Mouse (Mus musculus) heart, adult 2 months (tissue): ENCODE results near the gene Zbtb40. TPM values are rescaled to one million over a fixed set of nuclear protein-coding genes. Genes with fewer than 3 reads are reported as not detected.

ENCODE experiments used
- DNase-seq, 2 experiments: peaks; one replicate each; pipeline ENCODE4 v3.0.0; 2021
- H3K27ac ChIP-seq: fragments of 200-600 bp; 2 replicates; pipeline ENCODE4 v1.8.1; 2022
- H3K27me3 ChIP-seq: fragments of 200-500 bp; 2 replicates; pipeline ENCODE4 v1.6.1; 2012; ENCODE audit warnings: mild to moderate bottlenecking, low read length, inconsistent platforms, mixed read lengths; ENCODE audit not compliant: control insufficient read depth, insufficient read depth
- H3K36me3 ChIP-seq: fragments of 200-500 bp; 2 replicates; pipeline ENCODE4 v1.6.1; 2012; ENCODE audit warnings: low read length, inconsistent platforms; ENCODE audit not compliant: control insufficient read depth, insufficient read depth
- H3K4me1 ChIP-seq: fragments of 200-500 bp; 2 replicates; pipeline ENCODE4 v1.6.1; 2011; ENCODE audit warnings: low read length; ENCODE audit not compliant: control insufficient read depth, insufficient read depth
- H3K4me3 ChIP-seq: fragments of 200-600 bp; 2 replicates; pipeline ENCODE4 v1.8.1; 2022
- H3K79me2 ChIP-seq: fragments of 200-500 bp; replicated peaks from 2 replicates; pipeline ENCODE4 v1.6.1; 2012; ENCODE audit warnings: mild to moderate bottlenecking, inconsistent platforms, low read length, moderate library complexity, mixed read lengths; ENCODE audit not compliant: control insufficient read depth, insufficient read depth
- H3K9ac ChIP-seq: fragments of 200-500 bp; 2 replicates; pipeline ENCODE4 v1.6.1; 2012; ENCODE audit warnings: low read depth, mild to moderate bottlenecking, control low read depth, inconsistent platforms, low read length, mixed read lengths
- CTCF ChIP-seq: fragments of 200-600 bp; IDR thresholded peaks from 2 replicates; pipeline ENCODE4 v1.8.1; 2022; ENCODE audit warnings: antibody characterized with exemption, mild to moderate bottlenecking, moderate library complexity
- EP300 ChIP-seq: fragments of 200-500 bp; IDR thresholded peaks from 2 replicates; pipeline ENCODE4 v1.6.1; 2011; ENCODE audit warnings: low read depth, low read length, control low read depth; ENCODE audit not compliant: insufficient read depth
- POLR2A ChIP-seq: fragments of 200-500 bp; IDR thresholded peaks from 2 replicates; pipeline ENCODE4 v1.6.1; 2011; ENCODE audit warnings: mild to moderate bottlenecking, low read depth, low read length, control low read depth; ENCODE audit not compliant: insufficient read depth
- WGBS: fragments of 180-500 bp; shearing (Covaris S2); methylation state at CpG from one replicate; pipeline ENCODE4 v1.1.7; 2018; 5-methylcytosine and 5-hydroxymethylcytosine counted together
- intact Hi-C: fragments of 180-260 bp; cut with DNase I; formaldehyde crosslinking; loops from one replicate; pipeline ENCODE4 v1.15.1; 2025
- polyA plus RNA-seq: library from polyadenylated mRNA; depleted of rRNA; stranded (reverse); fragments of >200 nt; gene quantifications from 2 replicates; pipeline ENCODE4 v1.2.3, GENCODE M21; 2012
- total RNA-seq, 2 experiments: library from RNA; stranded (reverse); gene quantifications; 2 replicates each; pipeline ENCODE4 v1.2.3; 2021

Zbtb40 gene
- total and polyA plus RNA-seq, 3 experiments = 5.6 to 8.0 (median 7.3) TPM

GRCm38 (mm10) chr4:137053810-137054209 is 5.2 kb upstream of the Zbtb40 start:
- H3K79me2 ChIP-seq = no peaks in the 10 kb centered on the region
- H3K27me3 ChIP-seq = no peaks in the 10 kb centered on the region; the same call in 1 of the 2 replicates
- no peak overlapping the region for H3K4me3 ChIP-seq
- H3K36me3 ChIP-seq = no peaks in the 10 kb centered on the region
- H3K9ac ChIP-seq = no peak overlapping the region
- DNase-seq = no peak
- H3K27ac ChIP-seq = peak overlapping the region; percentile 51
- intact Hi-C loops = no loop called here
- WGBS = 34% methylated on average over 5 of the region's 5 CpGs
- TF ChIP-seq EP300 (no peak), CTCF (no peak), POLR2A (no peak)
- no peaks in the 10 kb centered on the region; the same call in 1 of the 2 replicates for H3K4me1 ChIP-seq

- peak overlapping the region; percentile 85 for H3K9ac ChIP-seq
- no peaks in the 10 kb centered on the region; the same call in 1 of the 2 replicates for H3K27me3 ChIP-seq
- H3K4me3 ChIP-seq = peak overlapping the region; percentile 99
- H3K27ac ChIP-seq = peak overlapping the region; percentile 78
- no peak for DNase-seq
- peaks cover 5% of the 10 kb centered on the region for H3K4me1 ChIP-seq
- intact Hi-C loops = no loop called here
- WGBS = under 1% methylated on average over 52 of the region's 52 CpGs
- TF ChIP-seq EP300 = no peak
- no peak for TF ChIP-seq CTCF
- no peak for TF ChIP-seq POLR2A
- no peaks in the 10 kb centered on the region; the same call in 1 of the 2 replicates for H3K79me2 ChIP-seq
- no peaks in the 10 kb centered on the region for H3K36me3 ChIP-seq
These were observed 606 bp downstream of the Zbtb40 start for GRCm38 (mm10) chr4:137047840-137048549.

- no peak for DNase-seq
- Histone ChIP-seq H3K4me1 (peaks cover 5% of the 10 kb centered on the region), H3K4me3 (no peak overlapping the region)
These were observed 2.5 kb downstream of the Zbtb40 start for GRCm38 (mm10) chr4:137046110-137046509.

GRCm38 (mm10) chr4:137044516-137044915 is 4.1 kb downstream of the Zbtb40 start:
- H3K27ac ChIP-seq = no peak overlapping the region
- H3K79me2 ChIP-seq = no peaks in the 10 kb centered on the region; the same call in 1 of the 2 replicates
- TF ChIP-seq POLR2A (no peak), CTCF (no peak), EP300 (no peak)
- no peak for DNase-seq
- 53% methylated on average over 5 of the region's 5 CpGs for WGBS
- H3K36me3 ChIP-seq = no peaks in the 10 kb centered on the region
- H3K27me3 ChIP-seq = no peaks in the 10 kb centered on the region
- H3K9ac ChIP-seq = no peak overlapping the region
- H3K4me3 ChIP-seq = no peak overlapping the region
- peaks cover 5% of the 10 kb centered on the region for H3K4me1 ChIP-seq
- intact Hi-C loops = no loop called here

More at GRCm38 (mm10) chr4:137046110-137046509, 2.5 kb downstream of the Zbtb40 start:
- no peaks in the 10 kb centered on the region for H3K27me3 ChIP-seq
- intact Hi-C loops = no loop called here
- no peak overlapping the region for H3K27ac ChIP-seq
- H3K36me3 ChIP-seq = no peaks in the 10 kb centered on the region
- no peak overlapping the region for H3K9ac ChIP-seq
- no peaks in the 10 kb centered on the region; the same call in 1 of the 2 replicates for H3K79me2 ChIP-seq
- 95% methylated on average over 5 of the region's 5 CpGs for WGBS
- TF ChIP-seq EP300 (no peak), CTCF (no peak), POLR2A (no peak)

GRCm38 (mm10) chr4:137043799-137044198 is 4.8 kb downstream of the Zbtb40 start:
- WGBS = 39% methylated on average over 11 of the region's 11 CpGs
- Histone ChIP-seq H3K79me2 (no peaks in the 10 kb centered on the region; the same call in 1 of the 2 replicates), H3K36me3 (no peaks in the 10 kb centered on the region), H3K9ac (no peak overlapping the region), H3K4me1 (peaks cover 5% of the 10 kb centered on the region), H3K4me3 (no peak overlapping the region), H3K27me3 (no peaks in the 10 kb centered on the region), H3K27ac (no peak overlapping the region)
- DNase-seq = no peak
- TF ChIP-seq EP300 = no peak
- TF ChIP-seq CTCF = no peak
- no peak for TF ChIP-seq POLR2A
- intact Hi-C loops = no loop called here

- TF ChIP-seq CTCF (no peak), EP300 (no peak), POLR2A (no peak)
- Histone ChIP-seq H3K27me3 (no peaks in the 10 kb centered on the region), H3K4me1 (peaks cover 3% of the 10 kb centered on the region), H3K79me2 (no peaks in the 10 kb centered on the region; the same call in 1 of the 2 replicates), H3K27ac (no peak overlapping the region), H3K36me3 (no peaks in the 10 kb centered on the region), H3K4me3 (no peak overlapping the region), H3K9ac (no peak overlapping the region)
- intact Hi-C loops = no loop called here
- 92% methylated on average over 8 of the region's 8 CpGs for WGBS
- no peak for DNase-seq
These were observed 6.6 kb downstream of the Zbtb40 start for GRCm38 (mm10) chr4:137042039-137042438.
